Mouse (Mus musculus) embryo, embryonic 10.5 days (tissue): ENCODE data around the gene Fkbp3.

Experiments
- DNase-seq: peaks from one replicate; pipeline ENCODE4 v3.0.0-alpha.2; 2015; ENCODE audit warnings: low spot score

Fkbp3 gene

DNA sequence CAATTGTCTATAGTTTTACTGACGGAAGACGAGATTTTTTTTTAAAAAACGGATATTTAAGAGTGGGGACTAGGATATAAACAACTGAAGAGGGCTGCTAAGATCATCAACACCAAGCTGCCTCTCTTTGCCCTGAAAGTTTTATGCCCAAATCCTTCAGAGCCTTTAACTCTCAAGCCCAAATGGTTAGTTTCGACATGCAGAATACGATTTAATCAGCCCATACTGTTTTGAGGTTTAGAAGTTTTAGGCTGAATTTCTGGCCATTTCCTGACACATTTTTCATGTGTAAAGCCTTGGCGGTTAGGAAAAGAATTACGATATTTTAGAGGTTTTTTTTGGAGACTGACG lies 38.0 kb downstream of the Fkbp3 start:
- no peak for DNase-seq

DNA sequence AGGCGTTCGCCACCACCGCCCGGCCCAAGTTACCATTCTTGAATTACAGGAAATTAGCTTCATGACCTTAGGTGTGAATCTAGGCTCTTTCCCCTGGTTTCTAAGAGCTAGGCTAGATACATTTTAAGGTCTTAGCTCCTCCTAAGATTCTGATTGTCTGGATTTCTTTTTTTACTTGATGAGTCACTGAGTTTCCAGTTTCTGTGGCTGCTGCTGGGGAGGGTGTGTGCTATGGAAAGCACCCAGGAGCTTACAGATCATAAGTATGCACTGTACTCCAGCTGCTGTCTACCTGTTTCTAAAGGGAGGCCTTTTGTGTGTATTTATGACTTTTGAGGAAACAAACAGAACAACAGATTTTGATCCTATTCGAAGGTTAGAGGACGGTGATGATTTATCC lies 51.0 kb downstream of the Fkbp3 start:
- no peak for DNase-seq
